Mouse (Mus musculus) thymus, adult 18-20 months (tissue): ENCODE results near the gene Sbk3.
A peak's percentile ranks its signal among the peaks of the same experiment; 100 is the strongest.
"Not testable (repeated sequence)": the region's sequence is repeated elsewhere in the genome, so short reads cannot be mapped to it uniquely, and the experiment has no call there.

ENCODE experiments used
- DNase-seq, 2 experiments: peaks; one replicate each; pipeline ENCODE4 v3.0.0; 2022; ENCODE audit warnings: mixed read lengths in 2 of 2

Sbk3 gene

GRCm38 (mm10) chr7:4971068-4971467 is at the start of gene Sbk3:
Sbk3 (minus strand) TSS chr7:4971168.
- DNase-seq, result no peak

GRCm38 (mm10) chr7:5020685-5021084 is 49.7 kb upstream of the Sbk3 start:
- DNase-seq, result no peak

- DNase-seq, result peak; percentile 100
Observed at GRCm38 (mm10) chr7:5020000-5020681, 49.2 kb upstream of the Sbk3 start, which contains the start of the genes Zfp865 and Ccdc106. Zfp865 (plus strand) TSS chr7:5020376. Ccdc106 (plus strand) TSS chr7:5020553.

- DNase-seq, result not testable (repeated sequence)
Observed at GRCm38 (mm10) chr7:5019576-5019975, 48.6 kb upstream of the Sbk3 start.

- DNase-seq, result no peak
Observed at GRCm38 (mm10) chr7:5017931-5018330, 47.0 kb upstream of the Sbk3 start.

GRCm38 (mm10) chr7:5017352-5017751 is 46.4 kb upstream of the Sbk3 start:
- DNase-seq, result peak in 1 of 2 experiments; percentile 42

- DNase-seq, result no peak
Observed at GRCm38 (mm10) chr7:5016920-5017319, 46.0 kb upstream of the Sbk3 start.

GRCm38 (mm10) chr7:5016057-5016456 is 45.1 kb upstream of the Sbk3 start:
- DNase-seq, result no peak

GRCm38 (mm10) chr7:5015118-5016001 is 44.4 kb upstream of the Sbk3 start, which contains the start of gene Gm44973:
Gm44973 (plus strand) TSS chr7:5015496.
- peak; percentile 92 to 93 for DNase-seq

- DNase-seq, result peak; percentile 90 to 94
Observed at GRCm38 (mm10) chr7:5014251-5015117, 43.5 kb upstream of the Sbk3 start, which contains the start of the genes Zfp524 and Fiz1. Zfp524 (plus strand) TSS chr7:5014415. Fiz1 (minus strand) TSS chr7:5014697.

GRCm38 (mm10) chr7:5012681-5013513 is 41.9 kb upstream of the Sbk3 start:
- DNase-seq, result no peak

GRCm38 (mm10) chr7:5008229-5008628 is 37.3 kb upstream of the Sbk3 start:
- no peak for DNase-seq

- DNase-seq, result not testable (repeated sequence)
Observed at GRCm38 (mm10) chr7:5002876-5003275, 31.9 kb upstream of the Sbk3 start.

GRCm38 (mm10) chr7:4999876-5000275 is 28.9 kb upstream of the Sbk3 start:
- DNase-seq, result no peak

GRCm38 (mm10) chr7:4996934-4997333 is 26.0 kb upstream of the Sbk3 start:
- no peak for DNase-seq

GRCm38 (mm10) chr7:4996003-4996895 is 25.3 kb upstream of the Sbk3 start, which contains the start of gene Zfp579:
Zfp579 (minus strand) TSS chr7:4996158.
- peak; percentile 73 to 78 for DNase-seq

- peak in 1 of 2 experiments; percentile 5 for DNase-seq
Observed at GRCm38 (mm10) chr7:4995268-4996002, 24.5 kb upstream of the Sbk3 start.

GRCm38 (mm10) chr7:4993999-4994788 is 23.2 kb upstream of the Sbk3 start:
- DNase-seq, result peak in 1 of 2 experiments; percentile 10
